Mouse (Mus musculus) cerebellum, adult 9-10 months (tissue): ENCODE data around the gene Prr12.
A peak's percentile ranks its signal among the peaks of the same experiment; 100 is the strongest.

Experiments
- DNase-seq: peaks from one replicate; pipeline ENCODE4 v3.0.0; 2022

The Prr12 gene

GRCm38 (mm10) chr7:44996672-44997071 lies 56.0 kb downstream of the Prr12 start:
- DNase-seq, result no peak

DNA sequence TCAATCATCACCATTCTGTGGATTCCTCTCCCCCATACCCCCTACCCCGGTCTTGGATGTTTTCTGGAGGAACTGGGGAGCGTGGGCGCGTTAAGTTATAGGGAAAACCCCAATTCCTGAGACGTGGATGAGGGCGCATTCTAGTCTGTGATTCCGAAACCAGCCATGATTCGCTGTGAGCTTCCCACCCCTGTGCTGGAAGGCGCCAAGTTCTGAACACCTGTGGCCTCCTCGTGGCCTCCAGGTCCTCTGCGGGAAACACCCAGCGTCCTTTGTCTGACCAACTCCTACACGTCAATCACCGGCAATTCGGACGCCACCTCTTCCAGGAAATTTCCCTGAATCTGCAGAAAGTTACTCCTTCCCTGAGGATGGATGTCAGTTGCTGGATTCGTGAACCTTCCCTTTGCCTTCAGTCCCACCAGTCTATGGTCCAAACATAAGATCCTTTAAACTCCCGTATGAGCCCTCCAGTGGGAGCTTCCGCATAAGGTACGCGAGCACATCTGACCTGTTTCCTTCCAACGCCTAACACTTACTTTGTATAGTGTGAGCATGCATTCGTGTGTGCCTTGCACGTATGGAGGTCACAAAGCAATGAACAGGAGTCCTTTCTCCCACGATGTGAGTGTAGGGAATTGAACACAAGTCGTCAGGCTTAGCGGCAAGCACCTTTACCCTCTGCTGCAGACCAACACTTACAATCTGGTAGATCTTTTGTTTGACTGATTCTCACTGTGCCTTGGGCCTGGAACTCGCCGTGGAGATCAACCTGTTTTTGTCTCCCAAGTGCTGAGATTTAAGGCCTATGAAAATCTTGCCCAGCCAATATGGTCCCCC lies 65.6 kb downstream of the Prr12 start:
- no peak for DNase-seq

GRCm38 (mm10) chr7:44986192-44986878 lies 66.3 kb downstream of the Prr12 start, which contains the start of gene Prmt1:
Gene Prmt1, minus strand, starts transcription at chr7:44986568.
- peak; percentile 100 for DNase-seq

GRCm38 (mm10) chr7:44985595-44986191 lies 67.0 kb downstream of the Prr12 start:
- DNase-seq, result peak; percentile 78

- DNase-seq, result no peak
Measured at GRCm38 (mm10) chr7:44984833-44985164, 67.9 kb downstream of the Prr12 start.

- no peak for DNase-seq
Measured at GRCm38 (mm10) chr7:44983944-44984832, 68.5 kb downstream of the Prr12 start.

DNA sequence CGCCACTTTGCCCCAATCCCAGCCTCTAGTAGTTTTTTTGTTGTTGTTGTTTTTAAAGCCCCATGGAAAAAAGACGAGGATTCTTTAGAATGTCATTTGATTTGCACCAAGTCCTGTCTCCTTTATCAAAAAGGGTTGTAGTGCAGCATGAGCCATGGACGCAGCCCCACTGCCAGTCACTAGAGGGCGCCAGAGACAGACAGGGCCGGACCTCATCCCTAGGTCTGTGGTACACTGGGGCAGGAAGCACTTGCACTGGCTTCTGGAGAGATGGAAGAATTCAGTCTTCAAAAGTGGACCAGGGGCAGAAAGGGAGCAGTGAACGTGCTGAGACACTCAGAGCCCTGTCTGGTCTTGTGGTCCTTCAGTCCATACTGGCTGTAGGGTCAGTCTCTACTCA lies 69.6 kb downstream of the Prr12 start:
- peak; percentile 90 for DNase-seq

DNA sequence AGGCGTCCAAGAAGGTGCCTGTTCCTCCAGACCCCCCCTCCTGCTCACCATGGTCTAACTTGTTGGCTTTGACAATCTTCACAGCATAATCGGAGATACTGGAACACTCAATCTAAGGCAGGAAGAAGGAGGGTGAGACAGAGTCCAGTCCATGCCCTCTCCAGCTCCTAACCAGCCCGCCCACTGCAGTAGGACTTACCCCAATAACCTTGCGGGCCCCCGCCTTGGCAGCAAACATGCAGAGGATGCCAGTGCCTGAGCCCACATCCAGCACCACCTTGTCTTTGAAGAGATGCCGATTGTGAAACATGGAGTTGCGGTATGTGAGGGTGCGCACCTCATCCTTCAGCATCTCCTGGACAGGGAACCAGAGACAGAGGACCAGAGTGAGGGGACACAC lies 71.1 kb downstream of the Prr12 start:
- no peak for DNase-seq

DNA sequence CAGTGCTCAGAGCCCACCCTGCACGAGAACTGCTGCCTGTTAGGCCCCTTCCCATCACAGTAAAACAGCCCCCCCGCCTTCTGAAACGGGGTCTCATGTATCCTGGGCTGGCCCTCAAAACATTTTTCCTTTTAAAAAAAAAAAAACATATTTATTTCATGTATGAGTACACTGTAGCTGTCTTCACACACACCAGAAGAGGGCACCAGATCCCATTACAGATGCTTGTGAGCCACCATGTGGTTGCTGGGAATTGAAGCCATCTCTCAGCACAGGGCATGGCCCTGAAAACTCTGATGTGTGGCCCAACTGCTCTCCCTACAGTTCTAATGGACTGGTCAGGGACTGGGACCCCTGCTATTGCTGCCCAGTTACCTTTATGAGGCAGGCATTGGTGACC lies 74.4 kb downstream of the Prr12 start:
- DNase-seq, result no peak
